Comparison of ENCODE assay signal across 16 mouse cellular contexts in genomic region chr1:156620951-156621350, GRCm38 (mm10).
"Had no signal": no experiment of that assay in that cellular context is flagged by ENCODE, and none has a peak within 500 bp of the region (broad histone marks: within the 10 kb centered on the region; RNA-seq: fewer than 3 reads in every experiment).

No protein-coding gene starts in this region.

- DNase-seq: kidney, adult 9 months; kidney, postnatal 10 days; kidney, postnatal 4 days; right cerebral cortex, adult 18-20 months; spleen, adult 18-20 months; thymus, adult 18-20 months; thymus, postnatal 14 days had no signal

- H3K9me3 ChIP-seq: limb, embryonic 10.5 days; liver, embryonic 12.5 days; midbrain, embryonic 12.5 days; neural tube, embryonic 13.5 days had no signal

- H3K9ac ChIP-seq: liver, embryonic 12.5 days; midbrain, embryonic 12.5 days; neural tube, embryonic 13.5 days had no signal

- H3K27me3 ChIP-seq: liver, embryonic 12.5 days; neural tube, embryonic 13.5 days had no signal

- H3K4me3 ChIP-seq: left cerebral cortex, adult 2 months; limb, embryonic 10.5 days; liver, embryonic 12.5 days; midbrain, embryonic 12.5 days; neural tube, embryonic 13.5 days had no signal

- ATAC-seq: inflammation-experienced regulatory T-cells, adult 6 months; intestine, postnatal 0 days; liver, embryonic 12.5 days; midbrain, embryonic 16.5 days had no signal

- H3K27ac ChIP-seq: left cerebral cortex, adult 2 months; limb, embryonic 10.5 days; liver, embryonic 12.5 days; midbrain, embryonic 12.5 days; neural tube, embryonic 13.5 days; stomach, postnatal 0 days had no signal

- H3K4me2 ChIP-seq: liver, embryonic 12.5 days; midbrain, embryonic 12.5 days; neural tube, embryonic 13.5 days had no signal
